Mouse (Mus musculus): Measurements from ENCODE around the gene Vmn2r50. TPM values are rescaled to one million over a fixed set of nuclear protein-coding genes. Genes with fewer than 3 reads are reported as not detected.
"Not testable (repeated sequence)": the region's sequence is repeated elsewhere in the genome, so short reads cannot be mapped to it uniquely, and the experiment has no call there.

The Vmn2r50 gene
- not detected in 2 replicates for total RNA-seq (2015; ENCODE audit: low replicate concordance)
- not detected in 2 replicates for total RNA-seq (2017; ENCODE audit: low replicate concordance)

GRCm38 (mm10) chr7:10053196-10053595 lies at the start of gene Vmn2r50:
Vmn2r50 (minus strand) TSS chr7:10053296.
- ATAC-seq (replicated peaks; ENCODE audit: low FRiP score, poor library complexity, severe bottlenecking), result not testable (repeated sequence)

- not testable (repeated sequence) for ATAC-seq (replicated peaks; ENCODE audit: low FRiP score, poor library complexity, severe bottlenecking)
Observed at GRCm38 (mm10) chr7:9992157-9992556, 60.9 kb downstream of the Vmn2r50 start, which contains the start of gene Vmn2r49. Vmn2r49 (minus strand) TSS chr7:9992257.

Other genes with a start within 250 kb of the Vmn2r50 start
- not detected in 2 replicates for gene Vmn2r47, start 212.0 kb downstream of the Vmn2r50 start, total RNA-seq (2015; ENCODE audit: low replicate concordance)
- gene Vmn2r47, start 212.0 kb downstream of the Vmn2r50 start, total RNA-seq (2017; ENCODE audit: low replicate concordance), result not detected in 2 replicates
- not detected in 2 replicates for gene Vmn2r48, start 99.7 kb downstream of the Vmn2r50 start, total RNA-seq (2015; ENCODE audit: low replicate concordance)
- gene Vmn2r48, start 99.7 kb downstream of the Vmn2r50 start, total RNA-seq (2017; ENCODE audit: low replicate concordance), result not detected in 2 replicates
- gene Vmn2r49, start 61.0 kb downstream of the Vmn2r50 start, total RNA-seq (2015; ENCODE audit: low replicate concordance), result not detected in 2 replicates
- gene Vmn2r49, start 61.0 kb downstream of the Vmn2r50 start, total RNA-seq (2017; ENCODE audit: low replicate concordance), result not detected in 2 replicates
- not detected in 2 replicates for gene Vmn2r51, start 52.4 kb upstream of the Vmn2r50 start, total RNA-seq (2015; ENCODE audit: low replicate concordance)
- gene Vmn2r51, start 52.4 kb upstream of the Vmn2r50 start, total RNA-seq (2017; ENCODE audit: low replicate concordance), result not detected in 2 replicates
- not detected in 2 replicates for gene Vmn2r52, start 123.3 kb upstream of the Vmn2r50 start, total RNA-seq (2015; ENCODE audit: low replicate concordance)
- not detected in 2 replicates for gene Vmn2r52, start 123.3 kb upstream of the Vmn2r50 start, total RNA-seq (2017; ENCODE audit: low replicate concordance)
- not detected in 2 replicates for gene Vmn1r66, start 224.7 kb upstream of the Vmn2r50 start, total RNA-seq (2015; ENCODE audit: low replicate concordance)
- not detected in 2 replicates for gene Vmn1r66, start 224.7 kb upstream of the Vmn2r50 start, total RNA-seq (2017; ENCODE audit: low replicate concordance)